Mouse (Mus musculus): Measurements from ENCODE around the gene Lrrc8d. TPM values are rescaled to one million over a fixed set of nuclear protein-coding genes. Genes with fewer than 3 reads are reported as not detected.
"Not testable (repeated sequence)": the region's sequence is repeated elsewhere in the genome, so short reads cannot be mapped to it uniquely, and the experiment has no call there.

Gene Lrrc8d
- total and polyA plus RNA-seq, 3 experiments = 7.0 to 26.1 (median 16.6) TPM

- in situ Hi-C loops (cut with MboI; ENCODE audit: low pct_ligation_motif_present, low pct_unique_long_range_greater_than_20kb, low sequenced_read_pairs) = loop anchor here (10.0 kb wide), 1 partner anchor 281 kb away; no protein-coding TSS in a partner anchor
- peak overlapping the region; percentile 54 for H3K27ac ChIP-seq (ENCODE audit: insufficient read depth, low read depth)
- H3K9ac ChIP-seq (ENCODE audit: insufficient read depth, low read depth) = peak overlapping the region; percentile 28
- H3K9me3 ChIP-seq (replicated peaks; ENCODE audit: low read length); dilution Hi-C loops (cut with MboI; ENCODE audit: extremely low pct_ligation_motif_present, extremely low pct_unique_long_range_greater_than_20kb, low sequenced_read_pairs); H3K27me3 ChIP-seq (replicated peaks); H3K36me3 ChIP-seq (replicated peaks in 1 of 2; ENCODE audit: control insufficient read depth in 1 of 2, insufficient read depth in 1 of 2, low read length in 1 of 2); H3K79me2 ChIP-seq (replicated peaks; ENCODE audit: control insufficient read depth, extremely low read depth, insufficient read depth, poor library complexity, severe bottlenecking); DNase-seq (ENCODE audit: extremely low read depth); H3K4me3 ChIP-seq (replicated peaks in 1 of 3; ENCODE audit: low read depth in 2 of 3, low read length in 2 of 3, poor library complexity in 1 of 3): not testable (repeated sequence)
- TF ChIP-seq ZNF384 (IDR thresholded peaks at IDR 0.05; ENCODE audit: low read depth, low read length) = peak; percentile 89
- peak overlapping the region; percentile 90 for H3K4me2 ChIP-seq (ENCODE audit: insufficient read depth, low read depth, poor library complexity, severe bottlenecking)
- H3K4me1 ChIP-seq (ENCODE audit: control insufficient read depth in 1 of 2, insufficient read depth in 2 of 2) = peaks cover 30 to 67% of the 10 kb centered on the region in 2 experiments
Measured at GRCm38 (mm10) chr5:105685780-105686305, 13.9 kb upstream of the Lrrc8d start.

- no peaks in the 10 kb centered on the region for H3K79me2 ChIP-seq (replicated peaks; ENCODE audit: control insufficient read depth, extremely low read depth, insufficient read depth, poor library complexity, severe bottlenecking)
- no peak for DNase-seq (ENCODE audit: extremely low read depth)
- TF ChIP-seq USF1 (IDR thresholded peaks at IDR 0.05; ENCODE audit: low read depth, low read length) (no peak), POLR2AphosphoS2 (IDR thresholded peaks at IDR 0.05; ENCODE audit: low read depth, low read length) (no peak), NELFE (IDR thresholded peaks at IDR 0.05; ENCODE audit: low read depth, low read length) (no peak), CTCF (conservative IDR thresholded peaks at IDR 0.05 in 1 of 2, IDR thresholded peaks at IDR 0.05 in 1 of 2; ENCODE audit: low read depth in 2 of 2, low read length in 2 of 2) (peak in 1 of 2 experiments; percentile 52; a peak in 2 of 4 replicates), TCF12 (IDR thresholded peaks at IDR 0.05; ENCODE audit: low read depth, low read length) (peak; percentile 17; the same call in 1 of the 2 replicates), BHLHE40 (IDR thresholded peaks at IDR 0.05; ENCODE audit: low read depth, low read length) (peak; percentile 47; the same call in 1 of the 2 replicates), SMC3 (IDR thresholded peaks at IDR 0.05; ENCODE audit: low read depth, low read length) (peak; percentile 32; the same call in 1 of the 2 replicates), GABPA (IDR thresholded peaks at IDR 0.05; ENCODE audit: insufficient replicate concordance, low read depth, low read length) (no peak), CHD2 (IDR thresholded peaks at IDR 0.05; ENCODE audit: low read length) (no peak; the same call in 1 of the 2 replicates), MAX (IDR thresholded peaks at IDR 0.05; ENCODE audit: low read length) (no peak), KAT2A (IDR thresholded peaks at IDR 0.05; ENCODE audit: insufficient replicate concordance, low read length) (no peak), CHD1 (IDR thresholded peaks at IDR 0.05; ENCODE audit: low read depth, low read length) (no peak), RAD21 (IDR thresholded peaks at IDR 0.05; ENCODE audit: low read depth, low read length) (peak; percentile 12), MYC (IDR thresholded peaks at IDR 0.05; ENCODE audit: low read depth, low read length) (no peak), MAFK (IDR thresholded peaks at IDR 0.05; ENCODE audit: insufficient replicate concordance, low read length) (no peak), TBP (conservative IDR thresholded peaks at IDR 0.05; ENCODE audit: low read depth, low read length) (no peak), MXI1 (IDR thresholded peaks at IDR 0.05; ENCODE audit: low read depth, low read length) (no peak), MEF2A (IDR thresholded peaks at IDR 0.05; ENCODE audit: borderline replicate concordance, low read depth, low read length) (no peak), IRF4 (IDR thresholded peaks at IDR 0.05; ENCODE audit: low read depth, low read length) (no peak; the same call in 1 of the 2 replicates), ZC3H11A (IDR thresholded peaks at IDR 0.05; ENCODE audit: low read depth, low read length) (no peak), SIN3A (IDR thresholded peaks at IDR 0.05; ENCODE audit: low read length) (no peak), E2F4 (IDR thresholded peaks at IDR 0.05; ENCODE audit: insufficient replicate concordance, low read depth, low read length) (no peak)
- H3K9me3 ChIP-seq (replicated peaks; ENCODE audit: low read length) = no peaks in the 10 kb centered on the region
- peak overlapping the region; percentile 28; the same call in 1 of the 2 replicates for H3K9ac ChIP-seq (ENCODE audit: insufficient read depth, low read depth)
- peak overlapping the region; percentile 90 for H3K4me2 ChIP-seq (ENCODE audit: insufficient read depth, low read depth, poor library complexity, severe bottlenecking)
- H3K27me3 ChIP-seq (replicated peaks) = no peaks in the 10 kb centered on the region
- dilution Hi-C loops (cut with MboI; ENCODE audit: extremely low pct_ligation_motif_present, extremely low pct_unique_long_range_greater_than_20kb, low sequenced_read_pairs) (no loop called here), in situ Hi-C loops (cut with MboI; ENCODE audit: low pct_ligation_motif_present, low pct_unique_long_range_greater_than_20kb, low sequenced_read_pairs) (loop anchor here (10.0 kb wide), 1 partner anchor 282 kb away; no protein-coding TSS in a partner anchor)
- no peaks in the 10 kb centered on the region for H3K36me3 ChIP-seq (replicated peaks in 1 of 2; ENCODE audit: control insufficient read depth in 1 of 2, insufficient read depth in 1 of 2, low read length in 1 of 2)
- H3K4me1 ChIP-seq (ENCODE audit: control insufficient read depth in 1 of 2, insufficient read depth in 2 of 2) = peaks cover 28 to 61% of the 10 kb centered on the region in 2 experiments
- no peak overlapping the region for H3K4me3 ChIP-seq (replicated peaks in 1 of 3; ENCODE audit: low read depth in 2 of 3, low read length in 2 of 3, poor library complexity in 1 of 3)
- H3K27ac ChIP-seq (ENCODE audit: insufficient read depth, low read depth) = peak overlapping the region; percentile 9; the same call in 1 of the 2 replicates
Measured at GRCm38 (mm10) chr5:105686331-105686995, 13.3 kb upstream of the Lrrc8d start.

All from CH12.LX (cell line).